47 mouse cellular contexts compared by ENCODE assay signal in the genomic region with DNA sequence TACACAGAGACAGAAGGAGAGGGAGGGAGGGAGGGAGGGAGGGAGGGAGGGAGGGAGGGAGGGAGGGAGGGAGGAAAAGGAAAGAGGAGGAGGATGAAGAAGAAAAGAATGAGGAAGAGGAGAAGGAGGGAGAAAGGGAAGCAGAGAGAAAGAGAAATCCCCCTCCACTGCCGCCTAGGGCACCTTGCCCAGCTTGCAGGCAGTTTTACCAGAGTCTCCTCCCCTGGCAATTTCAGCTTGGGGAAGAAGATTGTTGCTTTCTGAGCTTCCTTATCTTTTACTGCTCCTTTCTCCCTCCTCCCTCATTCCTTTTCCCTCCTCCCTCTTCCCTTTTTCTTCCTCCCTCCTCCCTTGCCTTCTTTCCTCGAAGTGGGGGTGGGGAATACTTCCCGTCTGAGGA. TPM values are rescaled to one million over a fixed set of nuclear protein-coding genes. Genes with fewer than 3 reads are reported as not detected.
"Had no signal": no experiment of that assay in that cellular context is flagged by ENCODE, and none has a peak within 500 bp of the region (broad histone marks: within the 10 kb centered on the region; RNA-seq: fewer than 3 reads in every experiment).

No protein-coding gene starts in this region.

- H3K27me3 ChIP-seq: heart, embryonic 12.5 days; heart, embryonic 13.5 days; heart, embryonic 15.5 days; hindbrain, embryonic 12.5 days; hindbrain, embryonic 13.5 days; hindbrain, embryonic 15.5 days; intestine, embryonic 15.5 days; kidney, embryonic 15.5 days had no signal

- H3K27ac ChIP-seq: heart, embryonic 13.5 days; heart, embryonic 15.5 days; hindbrain, embryonic 10.5 days; hindbrain, embryonic 12.5 days; hindbrain, embryonic 13.5 days; hindbrain, embryonic 14.5 days; hindbrain, embryonic 15.5 days; hindbrain, postnatal 0 days; intestine, embryonic 15.5 days; kidney, embryonic 15.5 days; kidney, postnatal 0 days; layer of hippocampus, adult 2 months; left cerebral cortex, adult 2 months had no signal

- ATAC-seq: hindbrain, embryonic 16.5 days; hindbrain, postnatal 0 days; inflammation-experienced regulatory T-cells, adult 6 months; intestine, embryonic 15.5 days; intestine, embryonic 16.5 days; intestine, postnatal 0 days had no signal

- H3K4me3 ChIP-seq: heart, embryonic 12.5 days; heart, embryonic 13.5 days; heart, embryonic 15.5 days; hindbrain, embryonic 10.5 days; hindbrain, embryonic 12.5 days; hindbrain, embryonic 13.5 days; hindbrain, embryonic 15.5 days; intestine, embryonic 15.5 days; kidney, embryonic 15.5 days; layer of hippocampus, adult 2 months; left cerebral cortex, adult 2 months had no signal

- H3K9ac ChIP-seq: heart, embryonic 12.5 days; heart, embryonic 13.5 days; heart, embryonic 15.5 days; hindbrain, embryonic 12.5 days; hindbrain, embryonic 13.5 days; hindbrain, embryonic 14.5 days; hindbrain, embryonic 15.5 days; intestine, embryonic 15.5 days; kidney, embryonic 15.5 days had no signal

- H3K9me3 ChIP-seq: heart, embryonic 13.5 days; heart, embryonic 15.5 days; hindbrain, embryonic 12.5 days; hindbrain, embryonic 13.5 days; hindbrain, embryonic 15.5 days; intestine, embryonic 15.5 days; kidney, embryonic 15.5 days had no signal

- H3K36me3 ChIP-seq: heart, embryonic 12.5 days; heart, embryonic 13.5 days; heart, embryonic 15.5 days; hindbrain, embryonic 10.5 days; hindbrain, embryonic 12.5 days; hindbrain, embryonic 13.5 days; hindbrain, embryonic 15.5 days; intestine, embryonic 15.5 days; kidney, embryonic 15.5 days had no signal

- DNase-seq: heart, postnatal 10 days; heart, postnatal 14 days; heart, postnatal 36 days; heart, postnatal 4 days; kidney, adult 11 months; kidney, adult 18-20 months; kidney, adult 2 months; kidney, adult 8-10 months; kidney, adult 9 months; kidney, postnatal 10 days; kidney, postnatal 14 days; kidney, postnatal 25 days; kidney, postnatal 36 days; kidney, postnatal 4 days; layer of hippocampus, adult 9-11 months; layer of hippocampus, postnatal 36 days had no signal

- H3K4me2 ChIP-seq: heart, embryonic 11.5 days; heart, embryonic 12.5 days; heart, embryonic 13.5 days; heart, embryonic 15.5 days; hindbrain, embryonic 12.5 days; hindbrain, embryonic 13.5 days; hindbrain, embryonic 14.5 days; hindbrain, embryonic 15.5 days; intestine, embryonic 15.5 days; kidney, embryonic 15.5 days had no signal

- H3K4me1 ChIP-seq: heart, embryonic 12.5 days; heart, embryonic 13.5 days; heart, embryonic 15.5 days; hindbrain, embryonic 12.5 days; hindbrain, embryonic 13.5 days; hindbrain, embryonic 15.5 days; intestine, embryonic 15.5 days; kidney, embryonic 15.5 days had no signal

RNA-seq across cellular contexts. Expression of gene Itih4, which starts 16.8 kb away (rescaled TPM):
- total RNA-seq: hematopoietic stem cell, adult 5-6 weeks; layer of hippocampus, postnatal 14 days; layer of hippocampus, postnatal 25 days; layer of hippocampus, postnatal 36 days had no signal
- polyA plus RNA-seq: heart, embryonic 11.5 days; hindbrain, embryonic 10.5 days; hindbrain, embryonic 11.5 days; hindbrain, embryonic 13.5 days; hindbrain, embryonic 14.5 days; hindbrain, embryonic 15.5 days; hindbrain, embryonic 16.5 days; hindbrain, postnatal 0 days; inflammation-experienced regulatory T-cells, adult 6 months had no signal

RNA-seq across cellular contexts. Expression of gene Itih3, which starts 20.5 kb away (rescaled TPM):
- total RNA-seq: hematopoietic stem cell, adult 5-6 weeks had no signal
- polyA plus RNA-seq: hindbrain, embryonic 11.5 days; inflammation-experienced regulatory T-cells, adult 6 months had no signal

RNA-seq across cellular contexts. Expression of gene Mustn1, which starts 24.0 kb away (rescaled TPM):
- total RNA-seq: hematopoietic stem cell, adult 5-6 weeks had no signal

RNA-seq across cellular contexts. Expression of gene Itih1, which starts 40.1 kb away (rescaled TPM):
- total RNA-seq: heart, postnatal 10 days; heart, postnatal 14 days; heart, postnatal 36 days; heart, postnatal 4 days; hematopoietic stem cell, adult 5-6 weeks; hindbrain, postnatal 0 days; layer of hippocampus, adult 18-20 months; layer of hippocampus, adult 2 months; layer of hippocampus, adult 8-10 months; layer of hippocampus, postnatal 10 days; layer of hippocampus, postnatal 14 days; layer of hippocampus, postnatal 25 days; layer of hippocampus, postnatal 36 days; left cerebral cortex, adult 18-20 months; left cerebral cortex, adult 2 months; left cerebral cortex, adult 8-10 months had no signal
- polyA plus RNA-seq: heart, embryonic 14.5 days; heart, postnatal 0 days; hindbrain, embryonic 10.5 days; hindbrain, embryonic 11.5 days; hindbrain, embryonic 12.5 days; hindbrain, embryonic 13.5 days; hindbrain, embryonic 14.5 days; hindbrain, embryonic 15.5 days; hindbrain, embryonic 16.5 days; hindbrain, postnatal 0 days; inflammation-experienced regulatory T-cells, adult 6 months; intestine, embryonic 14.5 days; intestine, postnatal 0 days had no signal
